Mouse (Mus musculus) forebrain, postnatal 0 days (tissue): ENCODE measurements at regions not wholly inside any gene's neighbourhood (a gene's known extent, or its start where the extent isn't known, plus 50 kb on each side); places are given as distances from the start of the nearest gene placed in this dataset.

ENCODE experiments used
- ATAC-seq: fragments of 200-750 bp; cut with Nextera tagmentation; 2 replicates; pipeline ENCODE4 v1.8.0; 2017; ENCODE audit warnings: mild to moderate bottlenecking, moderate library complexity
- DNase-seq: peaks from one replicate; pipeline ENCODE4 v3.0.0-alpha.2; 2015
- H3K27ac ChIP-seq: fragments of 300-500 bp; sonication (generic); 2 replicates; pipeline ENCODE4 v1.5.1; 2014; ENCODE audit warnings: low read depth, mild to moderate bottlenecking, antibody characterized with exemption, low read length, moderate library complexity, mixed read lengths
- H3K27me3 ChIP-seq: fragments of 300-500 bp; sonication (generic); 2 replicates; pipeline ENCODE4 v1.6.1; 2014; ENCODE audit warnings: mild to moderate bottlenecking, low read length, mixed read lengths; ENCODE audit not compliant: insufficient read depth
- H3K36me3 ChIP-seq: fragments of 300-500 bp; sonication (generic); 2 replicates; pipeline ENCODE4 v1.6.1; 2014; ENCODE audit warnings: mild to moderate bottlenecking, moderate library complexity; ENCODE audit not compliant: insufficient read depth
- H3K4me1 ChIP-seq: fragments of 300-500 bp; sonication (generic); 2 replicates; pipeline ENCODE4 v1.6.1; 2014; ENCODE audit warnings: antibody characterized with exemption; ENCODE audit not compliant: insufficient read depth
- H3K4me2 ChIP-seq: fragments of 300-500 bp; sonication (generic); 2 replicates; pipeline ENCODE4 v1.6.1; 2014; ENCODE audit warnings: low read depth, mild to moderate bottlenecking, moderate library complexity
- H3K4me3 ChIP-seq: fragments of 300-500 bp; sonication (generic); 2 replicates; pipeline ENCODE4 v1.5.1; 2014; ENCODE audit warnings: low read depth, low read length, mixed read lengths
- H3K9ac ChIP-seq: fragments of 300-500 bp; sonication (generic); 2 replicates; pipeline ENCODE4 v1.6.1; 2014; ENCODE audit warnings: mild to moderate bottlenecking
- H3K9me3 ChIP-seq: fragments of 300-500 bp; sonication (generic); 2 replicates; pipeline ENCODE4 v1.6.1; 2016; ENCODE audit warnings: low read length
- CTCF ChIP-seq: sonication (generic); IDR thresholded peaks from 2 replicates; pipeline ENCODE4 v1.5.1; 2016; ENCODE audit warnings: antibody characterized with exemption, control low read depth, low read depth
- WGBS: fragments of 180-500 bp; shearing (Covaris S2); extraction: QIAGEN DNeasy Blood & Tissue Kit; methylation state at CpG from one replicate; pipeline ENCODE4 v1.1.7; 2014; 5-methylcytosine and 5-hydroxymethylcytosine counted together

GRCm38 (mm10) chr4:31612825-31613514 lies 350.9 kb upstream of the Map3k7 start:
- no peak overlapping the region for H3K27ac ChIP-seq
- TF ChIP-seq CTCF: no peak
- ATAC-seq: no peak
- no peak for DNase-seq
- WGBS: 38% methylated on average over 9 of the region's 9 CpGs
- H3K4me1 ChIP-seq: peaks cover 6% of the 10 kb centered on the region; the same call in 1 of the 2 replicates
- H3K27me3 ChIP-seq: no peaks in the 10 kb centered on the region
- no peak overlapping the region for H3K9ac ChIP-seq
- H3K36me3 ChIP-seq: no peaks in the 10 kb centered on the region
- no peaks in the 10 kb centered on the region for H3K9me3 ChIP-seq
- no peak overlapping the region for H3K4me2 ChIP-seq
- no peak overlapping the region for H3K4me3 ChIP-seq

- no peak overlapping the region for H3K4me2 ChIP-seq
- H3K9me3 ChIP-seq: no peaks in the 10 kb centered on the region
- no peak overlapping the region for H3K4me3 ChIP-seq
- ATAC-seq: peak; percentile 66; the same call in 1 of the 2 replicates
- peak overlapping the region; percentile 15; the same call in 1 of the 2 replicates for H3K27ac ChIP-seq
- no peaks in the 10 kb centered on the region for H3K27me3 ChIP-seq
- no peaks in the 10 kb centered on the region for H3K36me3 ChIP-seq
- TF ChIP-seq CTCF: no peak
- 0 out of 2 replicates have a peak overlapping the region, but pooled peaks have one; percentile 14 for H3K9ac ChIP-seq
- DNase-seq: no peak
- WGBS: 31% methylated on average over 7 of the region's 7 CpGs
- H3K4me1 ChIP-seq: peaks cover 9% of the 10 kb centered on the region; the same call in 1 of the 2 replicates
Observed at GRCm38 (mm10) chr4:31617572-31617971, 346.3 kb upstream of the Map3k7 start.

- Histone ChIP-seq H3K27me3 (no peaks in the 10 kb centered on the region), H3K36me3 (no peaks in the 10 kb centered on the region), H3K9me3 (no peaks in the 10 kb centered on the region), H3K27ac (peak overlapping the region; percentile 15; the same call in 1 of the 2 replicates), H3K9ac (no peak overlapping the region), H3K4me3 (no peak overlapping the region), H3K4me2 (no peak overlapping the region), H3K4me1 (peaks cover 9% of the 10 kb centered on the region; the same call in 1 of the 2 replicates)
- 19% methylated on average over 4 of the region's 4 CpGs for WGBS
- peak; percentile 21 for DNase-seq
- no peak for TF ChIP-seq CTCF
- peak; percentile 27 for ATAC-seq
Observed at GRCm38 (mm10) chr4:31618026-31618425, 345.9 kb upstream of the Map3k7 start.

GRCm38 (mm10) chr4:31621205-31621604 lies 342.7 kb upstream of the Map3k7 start:
- Histone ChIP-seq H3K27me3 (no peaks in the 10 kb centered on the region), H3K4me1 (peaks cover 9% of the 10 kb centered on the region; the same call in 1 of the 2 replicates), H3K9ac (no peak overlapping the region), H3K36me3 (no peaks in the 10 kb centered on the region), H3K4me3 (no peak overlapping the region), H3K9me3 (no peaks in the 10 kb centered on the region), H3K4me2 (no peak overlapping the region), H3K27ac (no peak overlapping the region)
- 91% methylated on average over 2 of the region's 2 CpGs for WGBS
- no peak for TF ChIP-seq CTCF
- DNase-seq: no peak
- ATAC-seq: no peak

- Histone ChIP-seq H3K4me1 (no peaks in the 10 kb centered on the region), H3K27ac (no peak overlapping the region), H3K4me2 (no peak overlapping the region), H3K9me3 (no peaks in the 10 kb centered on the region), H3K4me3 (no peak overlapping the region), H3K9ac (no peak overlapping the region), H3K36me3 (no peaks in the 10 kb centered on the region), H3K27me3 (no peaks in the 10 kb centered on the region)
- DNase-seq (no peak), ATAC-seq (no peak)
- TF ChIP-seq CTCF: no peak
- 63% methylated on average over 3 of the region's 3 CpGs for WGBS
Observed at GRCm38 (mm10) chr4:31627053-31627452, 336.8 kb upstream of the Map3k7 start.

- H3K4me2 ChIP-seq: no peak overlapping the region
- no peaks in the 10 kb centered on the region for H3K9me3 ChIP-seq
- no peak overlapping the region for H3K27ac ChIP-seq
- no peaks in the 10 kb centered on the region for H3K4me1 ChIP-seq
- DNase-seq (no peak), ATAC-seq (no peak)
- TF ChIP-seq CTCF: no peak
- H3K4me3 ChIP-seq: no peak overlapping the region
- H3K9ac ChIP-seq: no peak overlapping the region
- H3K36me3 ChIP-seq: no peaks in the 10 kb centered on the region
- WGBS: 93% methylated on average over 10 of the region's 10 CpGs
- H3K27me3 ChIP-seq: no peaks in the 10 kb centered on the region
Observed at GRCm38 (mm10) chr4:31627777-31628176, 336.1 kb upstream of the Map3k7 start.

- H3K9me3 ChIP-seq: no peaks in the 10 kb centered on the region
- ATAC-seq: no peak
- H3K4me3 ChIP-seq: no peak overlapping the region
- H3K9ac ChIP-seq: no peak overlapping the region
- no peaks in the 10 kb centered on the region for H3K4me1 ChIP-seq
- no peak for TF ChIP-seq CTCF
- WGBS: 95% methylated on average over 6 of the region's 6 CpGs
- DNase-seq: no peak
- H3K36me3 ChIP-seq: no peaks in the 10 kb centered on the region
- no peak overlapping the region for H3K4me2 ChIP-seq
- H3K27me3 ChIP-seq: no peaks in the 10 kb centered on the region
- no peak overlapping the region for H3K27ac ChIP-seq
Observed at GRCm38 (mm10) chr4:31638564-31638963, 325.3 kb upstream of the Map3k7 start.
